Mouse (Mus musculus) forebrain, embryonic 10.5 days (tissue): Measurements from ENCODE around the gene Pi16. TPM values are rescaled to one million over a fixed set of nuclear protein-coding genes. Genes with fewer than 3 reads are reported as not detected.

Experiments used
- polyA plus RNA-seq: library from polyadenylated mRNA; unstranded; fragments of >200 nt; fragmentation: Nextera tagmentation; extraction: Ambion mirVana; gene quantifications from 2 replicates; pipeline ENCODE4 v1.2.1, GENCODE M21; 2016

Gene Pi16
- polyA plus RNA-seq, 1 experiment from 2014 or later = 0.73 TPM

Other genes with a start within 250 kb of the Pi16 start
- 14.0 and 16.8 TPM in 2 replicates for gene Cdkn1a, start 226.7 kb upstream of the Pi16 start, polyA plus RNA-seq
- gene Rab44, start 203.5 kb upstream of the Pi16 start, polyA plus RNA-seq = 0.20 and 0.25 TPM in 2 replicates
- 5.3 and 6.2 TPM in 2 replicates for gene Cpne5, start 79.5 kb upstream of the Pi16 start, polyA plus RNA-seq
- 230 and 235 TPM in 2 replicates for gene Ppil1, start 53.5 kb upstream of the Pi16 start, polyA plus RNA-seq
- gene BC004004, start 48.9 kb upstream of the Pi16 start, polyA plus RNA-seq = 54.6 and 56.6 TPM in 2 replicates
- 255 and 270 TPM in 2 replicates for gene Mtch1, start 30.3 kb downstream of the Pi16 start, polyA plus RNA-seq
- 5.4 and 6.3 TPM in 2 replicates for gene Fgd2, start 43.2 kb downstream of the Pi16 start, polyA plus RNA-seq
- 32.2 and 33.1 TPM in 2 replicates for gene Pim1, start 173.1 kb downstream of the Pi16 start, polyA plus RNA-seq
- not detected in 2 replicates for gene Gm17657, start 232.0 kb downstream of the Pi16 start, polyA plus RNA-seq
- 18.3 and 19.3 TPM in 2 replicates for gene Tbc1d22b, start 232.1 kb downstream of the Pi16 start, polyA plus RNA-seq
- gene Tmem217, start 234.7 kb downstream of the Pi16 start, polyA plus RNA-seq = 1.0 and 1.2 TPM in 2 replicates